Mouse (Mus musculus) liver, embryonic 16.5 days (tissue): Measurements from ENCODE around the gene Insyn1. TPM values are rescaled to one million over a fixed set of nuclear protein-coding genes. Genes with fewer than 3 reads are reported as not detected.

Source experiments
- ATAC-seq: fragments of 200-750 bp; cut with Nextera tagmentation; 2 replicates; pipeline ENCODE4 v1.8.0; 2017; ENCODE audit warnings: low read depth, mild to moderate bottlenecking, moderate number of reproducible peaks, moderate library complexity
- H3K27ac ChIP-seq: fragments of 300-500 bp; sonication (generic); 2 replicates; pipeline ENCODE4 v1.5.1; 2014; ENCODE audit warnings: mild to moderate bottlenecking, low read length
- H3K27me3 ChIP-seq: fragments of 300-500 bp; sonication (generic); 2 replicates; pipeline ENCODE4 v1.6.1; 2014; ENCODE audit warnings: low read depth, low read length, mixed read lengths; ENCODE audit not compliant: control insufficient read depth, insufficient read depth
- H3K36me3 ChIP-seq: fragments of 300-500 bp; sonication (generic); 2 replicates; pipeline ENCODE4 v1.6.1; 2014; ENCODE audit warnings: mild to moderate bottlenecking; ENCODE audit not compliant: control insufficient read depth, insufficient read depth
- H3K4me1 ChIP-seq: fragments of 300-500 bp; sonication (generic); 2 replicates; pipeline ENCODE4 v1.6.1; 2014; ENCODE audit warnings: low read depth, low read length, mixed read lengths; ENCODE audit not compliant: control insufficient read depth
- H3K4me2 ChIP-seq: fragments of 300-500 bp; sonication (generic); 2 replicates; pipeline ENCODE4 v1.6.1; 2014; ENCODE audit warnings: low read depth, low read length, mixed read lengths
- H3K4me3 ChIP-seq: fragments of 300-500 bp; sonication (generic); 2 replicates; pipeline ENCODE4 v1.5.1; 2014; ENCODE audit warnings: low read depth, mild to moderate bottlenecking, low read length
- H3K9ac ChIP-seq: fragments of 300-500 bp; sonication (generic); 2 replicates; pipeline ENCODE4 v1.6.1; 2014; ENCODE audit warnings: low read depth, low read length
- H3K9me3 ChIP-seq: fragments of 300-500 bp; sonication (generic); replicated peaks from 2 replicates; pipeline ENCODE4 v1.6.1; 2016; ENCODE audit warnings: low read length; ENCODE audit not compliant: control insufficient read depth
- WGBS: fragments of 180-500 bp; shearing (Covaris S2); extraction: QIAGEN DNeasy Blood & Tissue Kit; methylation state at CpG from one replicate; pipeline ENCODE4 v1.1.7; 2014; ENCODE audit not compliant: insufficient replicate concordance; 5-methylcytosine and 5-hydroxymethylcytosine counted together
- polyA plus RNA-seq: library from polyadenylated mRNA; unstranded; fragments of >200 nt; fragmentation: Nextera tagmentation; extraction: Ambion mirVana; gene quantifications from 2 replicates; pipeline ENCODE4 v1.2.1, GENCODE M21; 2015

Insyn1 gene
- polyA plus RNA-seq, 1 experiment from 2014 or later = not detected

- Histone ChIP-seq H3K27ac (no peak overlapping the region), H3K27me3 (no peaks in the 10 kb centered on the region), H3K4me1 (no peaks in the 10 kb centered on the region), H3K9ac (no peak overlapping the region), H3K9me3 (no peaks in the 10 kb centered on the region), H3K36me3 (no peaks in the 10 kb centered on the region), H3K4me3 (no peak overlapping the region), H3K4me2 (no peak overlapping the region)
- ATAC-seq = no peak
- WGBS = 58% methylated on average over 6 of the region's 6 CpGs
Measured at GRCm38 (mm10) chr9:58470466-58470865, 17.9 kb upstream of the Insyn1 start.

DNA sequence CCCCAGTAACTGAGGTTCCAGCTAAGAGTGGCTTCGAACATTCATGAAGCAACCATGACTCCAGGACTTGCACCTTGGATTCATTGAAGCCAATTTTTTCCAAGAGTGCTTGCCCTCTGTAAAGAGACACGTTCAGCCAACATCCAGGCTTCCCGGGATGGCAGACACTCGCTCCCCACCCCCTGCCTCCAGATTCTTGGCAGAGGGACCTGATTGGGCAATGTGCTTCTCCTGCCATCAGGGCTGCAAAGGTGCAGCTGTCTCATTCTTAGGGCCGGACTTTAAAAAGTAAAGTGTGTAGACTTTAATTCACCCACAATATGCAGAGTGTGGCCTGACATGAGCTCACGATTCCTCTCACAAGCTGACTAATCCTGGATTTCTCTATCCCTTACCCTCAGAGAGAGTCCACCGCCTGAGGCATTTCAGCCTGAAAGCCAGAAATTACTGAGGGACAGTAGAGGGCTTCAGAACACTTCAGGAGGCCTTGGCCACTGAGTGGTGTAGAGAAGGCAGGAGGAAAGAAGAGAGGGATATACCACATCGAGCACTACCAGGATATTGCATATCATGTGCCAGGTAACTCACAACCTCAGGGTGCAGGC is 15.1 kb upstream of the Insyn1 start:
- Histone ChIP-seq H3K4me3 (no peak overlapping the region), H3K27me3 (no peaks in the 10 kb centered on the region), H3K9me3 (no peaks in the 10 kb centered on the region), H3K9ac (no peak overlapping the region), H3K27ac (no peak overlapping the region), H3K4me2 (no peak overlapping the region), H3K4me1 (no peaks in the 10 kb centered on the region), H3K36me3 (no peaks in the 10 kb centered on the region)
- no peak for ATAC-seq
- 58% methylated on average over 8 of the region's 8 CpGs for WGBS

GRCm38 (mm10) chr9:58487076-58487475 is 1.3 kb upstream of the Insyn1 start:
- peaks cover 52% of the 10 kb centered on the region for H3K27me3 ChIP-seq
- no peaks in the 10 kb centered on the region; the same call in 1 of the 2 replicates for H3K4me1 ChIP-seq
- WGBS = 11% methylated on average over 3 of the region's 3 CpGs
- H3K4me3 ChIP-seq = no peak overlapping the region
- no peak overlapping the region for H3K27ac ChIP-seq
- no peak for ATAC-seq
- H3K36me3 ChIP-seq = no peaks in the 10 kb centered on the region
- no peak overlapping the region for H3K9ac ChIP-seq
- H3K4me2 ChIP-seq = no peak overlapping the region
- H3K9me3 ChIP-seq = no peaks in the 10 kb centered on the region

GRCm38 (mm10) chr9:58489133-58489864 is 896 bp downstream of the Insyn1 start:
- H3K4me1 ChIP-seq = no peaks in the 10 kb centered on the region; the same call in 1 of the 2 replicates
- no peak overlapping the region for H3K27ac ChIP-seq
- no peaks in the 10 kb centered on the region for H3K36me3 ChIP-seq
- peak overlapping the region; percentile 58 for H3K4me2 ChIP-seq
- no peak overlapping the region for H3K9ac ChIP-seq
- H3K9me3 ChIP-seq = no peaks in the 10 kb centered on the region
- ATAC-seq = no peak
- 5% methylated on average over 13 of the region's 13 CpGs for WGBS
- peaks cover 52% of the 10 kb centered on the region for H3K27me3 ChIP-seq
- H3K4me3 ChIP-seq = no peak overlapping the region; the same call in 1 of the 2 replicates

- no peaks in the 10 kb centered on the region; the same call in 1 of the 2 replicates for H3K4me1 ChIP-seq
- H3K4me3 ChIP-seq = no peak overlapping the region
- ATAC-seq = no peak
- no peaks in the 10 kb centered on the region for H3K9me3 ChIP-seq
- H3K27me3 ChIP-seq = peaks cover 52% of the 10 kb centered on the region
- H3K9ac ChIP-seq = no peak overlapping the region
- no peak overlapping the region for H3K4me2 ChIP-seq
- WGBS = 19% methylated on average over 7 of the region's 7 CpGs
- no peaks in the 10 kb centered on the region for H3K36me3 ChIP-seq
- no peak overlapping the region for H3K27ac ChIP-seq
Measured at GRCm38 (mm10) chr9:58489865-58490165, 1.4 kb downstream of the Insyn1 start.

DNA sequence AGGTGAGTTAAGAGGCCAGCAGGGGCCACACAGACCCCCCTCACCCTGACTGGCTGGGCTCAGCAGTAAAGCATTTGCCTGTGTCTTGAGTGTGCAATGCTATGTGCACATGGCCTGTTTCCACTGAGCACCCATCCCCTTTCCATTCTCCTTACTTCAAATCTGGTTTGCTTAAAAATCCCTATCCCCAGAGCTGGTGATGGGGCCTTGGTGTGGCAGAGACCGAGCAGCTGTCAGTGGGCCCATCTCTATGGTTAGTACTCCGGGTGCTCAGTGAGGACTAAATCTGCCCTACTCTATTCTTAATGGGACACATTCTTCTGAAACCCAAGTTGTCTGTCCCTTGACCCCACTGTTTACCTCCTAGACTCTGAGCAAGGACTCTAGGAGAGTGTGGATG is 2.0 kb downstream of the Insyn1 start:
- no peaks in the 10 kb centered on the region; the same call in 1 of the 2 replicates for H3K4me1 ChIP-seq
- H3K4me2 ChIP-seq = no peak overlapping the region
- H3K9me3 ChIP-seq = no peaks in the 10 kb centered on the region
- H3K4me3 ChIP-seq = no peak overlapping the region
- H3K27ac ChIP-seq = no peak overlapping the region
- no peak for ATAC-seq
- 52% methylated on average over 2 of the region's 2 CpGs for WGBS
- H3K27me3 ChIP-seq = peaks cover 52% of the 10 kb centered on the region
- no peaks in the 10 kb centered on the region for H3K36me3 ChIP-seq
- no peak overlapping the region for H3K9ac ChIP-seq

- Histone ChIP-seq H3K27me3 (peaks cover 10% of the 10 kb centered on the region), H3K27ac (no peak overlapping the region), H3K9ac (no peak overlapping the region), H3K4me2 (no peak overlapping the region), H3K4me3 (no peak overlapping the region), H3K4me1 (no peaks in the 10 kb centered on the region), H3K36me3 (no peaks in the 10 kb centered on the region), H3K9me3 (no peaks in the 10 kb centered on the region)
- ATAC-seq = no peak
- 49% methylated on average over 2 of the region's 2 CpGs for WGBS
Measured at GRCm38 (mm10) chr9:58495035-58495434, 6.6 kb downstream of the Insyn1 start.

GRCm38 (mm10) chr9:58496470-58497182 is 8.2 kb downstream of the Insyn1 start:
- H3K9me3 ChIP-seq = no peaks in the 10 kb centered on the region
- H3K4me1 ChIP-seq = no peaks in the 10 kb centered on the region
- ATAC-seq = no peak
- no peaks in the 10 kb centered on the region for H3K36me3 ChIP-seq
- no peak overlapping the region for H3K27ac ChIP-seq
- no peak overlapping the region for H3K4me2 ChIP-seq
- H3K27me3 ChIP-seq = no peaks in the 10 kb centered on the region
- H3K4me3 ChIP-seq = no peak overlapping the region
- whole genome bisulfite sequencing = 27% methylated on average over 4 of the region's 4 CpGs
- no peak overlapping the region for H3K9ac ChIP-seq

- Histone ChIP-seq H3K4me2 (no peak overlapping the region), H3K4me1 (no peaks in the 10 kb centered on the region), H3K36me3 (no peaks in the 10 kb centered on the region), H3K9ac (no peak overlapping the region), H3K27ac (no peak overlapping the region), H3K27me3 (no peaks in the 10 kb centered on the region), H3K4me3 (no peak overlapping the region), H3K9me3 (no peaks in the 10 kb centered on the region)
- ATAC-seq = no peak
- WGBS = 42% methylated on average over 4 of the region's 4 CpGs
Measured at GRCm38 (mm10) chr9:58497942-58498341, 9.5 kb downstream of the Insyn1 start.
